Mouse (Mus musculus): Measurements from ENCODE around the gene Cfap298.

DNA sequence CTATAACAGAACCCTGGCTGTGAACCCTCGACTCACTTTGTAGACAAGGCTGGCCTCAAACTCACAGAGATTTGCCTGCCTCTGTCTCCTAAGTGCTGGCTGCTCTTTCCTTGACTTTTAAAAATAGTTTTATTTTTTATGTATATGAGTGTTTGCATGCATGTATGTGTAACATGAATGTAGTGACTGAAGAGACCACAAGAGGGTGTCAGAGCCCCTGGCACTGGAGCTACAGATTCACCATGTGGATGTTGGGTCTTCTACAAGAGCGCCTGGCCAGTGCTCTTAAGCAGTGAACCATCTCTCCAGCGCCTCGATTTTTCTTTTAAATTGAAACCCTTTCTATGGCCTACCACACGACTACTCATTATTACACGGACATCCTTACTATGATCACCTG, 18.9 kb upstream of the Cfap298 start:
- TF ChIP-seq CTCF (IDR thresholded peaks at IDR 0.05) (peak; percentile 50), EP300 (IDR thresholded peaks at IDR 0.05) (no peak)

Data from lung, postnatal 0 days (tissue).